8 mouse cellular contexts compared by ENCODE assay signal in the genomic region with DNA sequence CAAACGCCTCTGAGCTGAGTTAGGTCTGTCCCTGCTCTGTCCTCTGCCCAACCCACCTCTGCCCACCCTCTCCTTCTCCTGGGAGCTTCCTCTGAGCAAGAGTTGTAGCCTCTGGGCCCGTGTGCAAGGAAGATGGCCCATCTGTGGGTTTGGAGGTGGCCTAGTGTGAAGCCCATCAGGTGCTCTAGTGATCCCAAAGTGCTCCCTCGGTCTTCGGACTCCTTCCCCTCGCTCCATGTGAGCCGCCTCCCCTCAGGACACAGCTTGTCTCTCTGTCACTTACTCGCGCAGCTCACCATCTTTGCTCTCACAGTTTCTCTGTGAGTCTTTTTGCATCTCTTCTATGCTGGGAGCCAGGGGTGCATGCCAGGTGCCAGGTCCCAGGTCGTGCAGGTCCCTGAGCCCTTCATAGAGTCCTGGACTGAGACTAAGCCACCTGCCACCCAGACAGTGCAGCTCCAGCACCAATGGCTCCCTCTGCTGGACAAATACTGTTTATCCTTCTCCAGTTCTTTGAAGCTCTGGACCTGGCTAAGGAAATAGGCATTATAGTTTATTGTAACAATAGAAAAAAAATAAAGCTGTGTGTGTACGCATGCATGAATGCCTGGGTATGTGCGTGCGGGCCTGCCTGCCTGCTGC. TPM values are rescaled to one million over a fixed set of nuclear protein-coding genes. Genes with fewer than 3 reads are reported as not detected.
A peak's percentile ranks its signal among the peaks of the same experiment; 100 is the strongest.
DNase-seq lines count a peak whose midpoint lies in the region; ATAC-seq and TF ChIP-seq lines count a peak whose summit lies in the region.

No protein-coding gene starts in this region.

- no peaks in the 10 kb centered on the region for H3K36me3 ChIP-seq in heart, embryonic 11.5 days (ENCODE audit: control insufficient read depth, insufficient read depth, low read length)
- no peaks in the 10 kb centered on the region for H3K36me3 ChIP-seq in kidney, embryonic 16.5 days (ENCODE audit: insufficient read depth, low read length)
- H3K36me3 ChIP-seq in stomach, embryonic 16.5 days (ENCODE audit: control insufficient read depth, insufficient read depth, low read length), result no peaks in the 10 kb centered on the region

- no peaks in the 10 kb centered on the region for H3K9me3 ChIP-seq in heart, embryonic 11.5 days (replicated peaks; ENCODE audit: control insufficient read depth, low read length)
- H3K9me3 ChIP-seq in kidney, embryonic 16.5 days (ENCODE audit: low read length), result no peaks in the 10 kb centered on the region
- H3K9me3 ChIP-seq in stomach, embryonic 16.5 days (replicated peaks; ENCODE audit: control insufficient read depth, low read length), result no peaks in the 10 kb centered on the region

- H3K9ac ChIP-seq in heart, embryonic 11.5 days (ENCODE audit: low read depth, low read length), result no peak overlapping the region
- no peak overlapping the region for H3K9ac ChIP-seq in kidney, embryonic 16.5 days (replicated peaks; ENCODE audit: low read length)
- H3K9ac ChIP-seq in stomach, embryonic 16.5 days (ENCODE audit: low read length), result no peak overlapping the region

- WGBS in cerebellum, adult 2 months, result 58% methylated on average over 12 of the region's 12 CpGs
- 55% methylated on average over 12 of the region's 12 CpGs for WGBS in heart, embryonic 11.5 days (ENCODE audit: insufficient replicate concordance)
- WGBS in kidney, embryonic 16.5 days, result 58% methylated on average over 12 of the region's 12 CpGs
- 59% methylated on average over 12 of the region's 12 CpGs for WGBS in stomach, embryonic 16.5 days

- peak; percentile 93 for ATAC-seq in frontal cortex, adult (ENCODE audit: low TSS enrichment)
- ATAC-seq in heart, embryonic 11.5 days (replicated peaks; ENCODE audit: insufficient number of reproducible peaks, low FRiP score, low TSS enrichment), result peak; percentile 52; the same call in 1 of the 2 replicates
- peak; percentile 77 for ATAC-seq in kidney, embryonic 16.5 days (ENCODE audit: low FRiP score, low TSS enrichment)
- peak; percentile 71; the same call in 1 of the 2 replicates for ATAC-seq in stomach, embryonic 16.5 days (ENCODE audit: insufficient read depth, low FRiP score)

- H3K4me1 ChIP-seq in cerebellum, adult 2 months (ENCODE audit: control insufficient read depth, insufficient read depth, low read length), result 0 out of 2 replicates have a peak, but pooled peaks cover 4% of the 10 kb centered on the region
- H3K4me1 ChIP-seq in heart, embryonic 11.5 days (ENCODE audit: control insufficient read depth, insufficient read depth, low read length), result no peaks in the 10 kb centered on the region
- H3K4me1 ChIP-seq in kidney, embryonic 16.5 days (ENCODE audit: insufficient read depth, low read length), result peaks cover 20% of the 10 kb centered on the region
- 0 out of 2 replicates have a peak, but pooled peaks cover 3% of the 10 kb centered on the region for H3K4me1 ChIP-seq in stomach, embryonic 16.5 days (ENCODE audit: control insufficient read depth, insufficient read depth, low read length)

- no peaks in the 10 kb centered on the region for H3K27me3 ChIP-seq in cerebellum, adult 2 months (ENCODE audit: control insufficient read depth, insufficient read depth, low read length)
- H3K27me3 ChIP-seq in heart, embryonic 11.5 days (ENCODE audit: control insufficient read depth, insufficient read depth, low read length), result no peaks in the 10 kb centered on the region
- H3K27me3 ChIP-seq in kidney, embryonic 16.5 days (ENCODE audit: insufficient read depth, low read length), result no peaks in the 10 kb centered on the region
- no peaks in the 10 kb centered on the region for H3K27me3 ChIP-seq in stomach, embryonic 16.5 days (ENCODE audit: control insufficient read depth, insufficient read depth, low read length)

- no peak for TF ChIP-seq POLR2A in cerebellum, adult 2 months (IDR thresholded peaks at IDR 0.05; ENCODE audit: borderline replicate concordance, insufficient read depth, low read length)

- no peak overlapping the region for H3K4me2 ChIP-seq in heart, embryonic 11.5 days
- H3K4me2 ChIP-seq in kidney, embryonic 16.5 days (replicated peaks; ENCODE audit: low read depth, low read length), result no peak overlapping the region
- H3K4me2 ChIP-seq in stomach, embryonic 16.5 days (ENCODE audit: low read depth, low read length), result no peak overlapping the region

- DNase-seq in frontal cortex, postnatal 25 days (ENCODE audit: low spot score in 2 of 2), result no peak
- peak; percentile 72 for DNase-seq in ES-CJ7 (ENCODE audit: low read depth, low spot score)
- peak; percentile 35 to 68 for DNase-seq in cerebellum, adult 2 months
- peak; percentile 80 for DNase-seq in lung, postnatal 36 days

- H3K27ac ChIP-seq in cerebellum, adult 2 months (ENCODE audit: insufficient read depth, low read length), result no peak overlapping the region
- H3K27ac ChIP-seq in heart, embryonic 11.5 days (ENCODE audit: low read depth, low read length), result no peak overlapping the region
- no peak overlapping the region for H3K27ac ChIP-seq in kidney, embryonic 16.5 days (ENCODE audit: low read length)
- no peak overlapping the region for H3K27ac ChIP-seq in stomach, embryonic 16.5 days (ENCODE audit: low read length)

- no peak overlapping the region for H3K4me3 ChIP-seq in cerebellum, adult 2 months (replicated peaks; ENCODE audit: insufficient read depth, low read depth, low read length)
- H3K4me3 ChIP-seq in heart, embryonic 11.5 days (ENCODE audit: low read depth, low read length), result no peak overlapping the region
- H3K4me3 ChIP-seq in kidney, embryonic 16.5 days (ENCODE audit: low read length), result no peak overlapping the region
- H3K4me3 ChIP-seq in stomach, embryonic 16.5 days (replicated peaks; ENCODE audit: low read length), result no peak overlapping the region

- peak; percentile 86 for TF ChIP-seq CTCF in cerebellum, adult 2 months (IDR thresholded peaks at IDR 0.05; ENCODE audit: borderline replicate concordance, insufficient read depth, low read depth, low read length)

RNA-seq across cellular contexts. Expression of gene Lhpp, which starts 28.1 kb away (rescaled TPM):
- polyA plus RNA-seq in cerebellum, adult 2 months (2012; rRNA removed), result 26.7 and 30.4 TPM in 2 replicates
- 21.2 and 21.9 TPM in 2 replicates for polyA plus RNA-seq in heart, embryonic 11.5 days (2014; fragmentation: Nextera tagmentation; extraction: Ambion mirVana)
- 23.1 and 24.3 TPM in 2 replicates for polyA plus RNA-seq in kidney, embryonic 16.5 days (2015; fragmentation: Nextera tagmentation; extraction: Ambion mirVana)
- polyA plus RNA-seq in stomach, embryonic 16.5 days (2015; fragmentation: Nextera tagmentation; extraction: Ambion mirVana), result 12.7 and 13.5 TPM in 2 replicates

RNA-seq across cellular contexts. Expression of gene Nkx1-2, which starts 39.1 kb away (rescaled TPM):
- not detected in 2 replicates for polyA plus RNA-seq in cerebellum, adult 2 months (2012; rRNA removed)
- polyA plus RNA-seq in heart, embryonic 11.5 days (2014; fragmentation: Nextera tagmentation; extraction: Ambion mirVana), result 0.04 TPM in 1 of 2 replicates, not detected in the other
- not detected in 2 replicates for polyA plus RNA-seq in kidney, embryonic 16.5 days (2015; fragmentation: Nextera tagmentation; extraction: Ambion mirVana)
- polyA plus RNA-seq in stomach, embryonic 16.5 days (2015; fragmentation: Nextera tagmentation; extraction: Ambion mirVana), result not detected in 2 replicates

Comparison
In these comparisons a context has a peak if more than half of its experiments do, and no peak if none do; other contexts are left out.
1. DNase-seq: peak in ES-CJ7 (single experiment), cerebellum, adult 2 months (2 of 2) and lung, postnatal 36 days (single experiment); none in frontal cortex, postnatal 25 days (0 of 2).
2. Peak in every context shown above with its lines, with median percentiles within 50 percentile points of each other: ATAC-seq.